In the genomic region with DNA sequence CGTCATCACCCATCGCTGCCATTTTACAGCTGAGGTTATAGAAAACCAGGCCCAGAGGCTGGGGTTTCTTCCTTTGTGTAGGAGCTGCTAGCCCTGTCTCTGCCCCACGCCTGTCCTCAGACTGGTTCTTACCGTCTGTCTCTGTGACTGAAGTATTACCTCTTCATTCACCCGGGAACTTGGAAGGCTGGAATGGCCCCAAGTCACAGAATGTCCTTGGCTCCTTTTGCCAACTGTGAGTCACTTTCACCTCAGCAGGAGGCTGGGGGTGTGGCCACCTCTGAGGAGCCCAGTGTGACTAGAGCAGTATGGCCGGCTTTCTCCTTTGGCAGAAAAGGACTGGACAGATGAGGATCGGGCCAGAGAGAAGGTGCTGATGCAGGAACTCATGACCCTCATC, we compare ENCODE assay signal across 9 mouse cellular contexts. TPM values are rescaled to one million over a fixed set of nuclear protein-coding genes. Genes with fewer than 3 reads are reported as not detected.
DNase-seq lines count a peak whose midpoint lies in the region; ATAC-seq and TF ChIP-seq lines count a peak whose summit lies in the region.
"Had no signal": no experiment of that assay in that cellular context is flagged by ENCODE, and none has a peak within 500 bp of the region (broad histone marks: within the 10 kb centered on the region; RNA-seq: fewer than 3 reads in every experiment).

No protein-coding gene starts in this region.

- H3K4me1 ChIP-seq in forebrain, postnatal 0 days (ENCODE audit: insufficient read depth): no peaks in the 10 kb centered on the region

- DNase-seq in 3134 (ENCODE audit: extremely low read depth, insufficient read length, low spot score) (peak; percentile 81), ZHBTc4 (ENCODE audit: low read depth, low spot score) (peak; percentile 65)
- DNase-seq in fibroblast of lung, adult 2 months (ENCODE audit: low read depth): peak; percentile 86
- peak; percentile 92 to 96 for DNase-seq in kidney, postnatal 36 days
- DNase-seq in B cell, adult 2 months: no peak
- DNase-seq in forebrain, postnatal 0 days: no peak
- DNase-seq in spleen, postnatal 14 days (ENCODE audit: low spot score in 2 of 2): no peak

- H3K4me2 ChIP-seq in forebrain, postnatal 0 days (ENCODE audit: low read depth): no peak overlapping the region

- no peak overlapping the region for H3K9ac ChIP-seq in forebrain, postnatal 0 days

- TF ChIP-seq CTCF in forebrain, postnatal 0 days (IDR thresholded peaks at IDR 0.05; ENCODE audit: low read depth): no peak

- no peaks in the 10 kb centered on the region for H3K27me3 ChIP-seq in forebrain, postnatal 0 days (ENCODE audit: insufficient read depth, low read length)

- no peak for ATAC-seq in forebrain, postnatal 0 days
- no peak for ATAC-seq in megakaryocyte progenitor cell, adult 5-6 weeks (replicated peaks; ENCODE audit: poor library complexity)

- no peak overlapping the region for H3K27ac ChIP-seq in forebrain, postnatal 0 days (ENCODE audit: low read depth, low read length)

- WGBS in forebrain, postnatal 0 days: 66% methylated on average over 7 of the region's 7 CpGs

- peaks cover 64% of the 10 kb centered on the region for H3K36me3 ChIP-seq in forebrain, postnatal 0 days (ENCODE audit: insufficient read depth)

- no peak overlapping the region for H3K4me3 ChIP-seq in forebrain, postnatal 0 days (ENCODE audit: low read depth, low read length)

- no peaks in the 10 kb centered on the region for H3K9me3 ChIP-seq in forebrain, postnatal 0 days (ENCODE audit: low read length)

RNA-seq across cellular contexts. Expression of gene Polr2f, which starts 9.4 kb away (rescaled TPM):
- total RNA-seq in forebrain, postnatal 0 days (2014; rRNA removed): 48.6 and 111 TPM in 2 replicates
- 362 and 414 TPM in 2 replicates for polyA plus RNA-seq in forebrain, postnatal 0 days (2015; fragmentation: Nextera tagmentation; extraction: Ambion mirVana)
- total RNA-seq in megakaryocyte progenitor cell, adult 5-6 weeks (2015): 76.7 and 114 TPM in 2 replicates
- total RNA-seq in megakaryocyte progenitor cell, adult 5-6 weeks (2017): 88.6 and 104 TPM in 2 replicates

RNA-seq across cellular contexts. Expression of gene 1700088E04Rik, which starts 9.6 kb away (rescaled TPM):
- 11.8 and 15.2 TPM in 2 replicates for total RNA-seq in forebrain, postnatal 0 days (2014; rRNA removed)
- polyA plus RNA-seq in forebrain, postnatal 0 days (2015; fragmentation: Nextera tagmentation; extraction: Ambion mirVana): 19.3 and 23.7 TPM in 2 replicates
- total RNA-seq in megakaryocyte progenitor cell, adult 5-6 weeks (2015): 0.99 TPM in 1 of 2 replicates, not detected in the other
- not detected in 2 replicates for total RNA-seq in megakaryocyte progenitor cell, adult 5-6 weeks (2017)

RNA-seq across cellular contexts. Expression of gene Micall1, which starts 22.7 kb away (rescaled TPM):
- total RNA-seq in forebrain, postnatal 0 days (2014; rRNA removed): 23.8 and 29.1 TPM in 2 replicates
- 7.2 and 8.0 TPM in 2 replicates for polyA plus RNA-seq in forebrain, postnatal 0 days (2015; fragmentation: Nextera tagmentation; extraction: Ambion mirVana)
- total RNA-seq in megakaryocyte progenitor cell, adult 5-6 weeks (2015): 4.8 and 5.6 TPM in 2 replicates
- total RNA-seq in megakaryocyte progenitor cell, adult 5-6 weeks (2017): 3.6 and 5.5 TPM in 2 replicates

RNA-seq across cellular contexts. Expression of gene Sox10, which starts 33.6 kb away (rescaled TPM):
- total RNA-seq in forebrain, postnatal 0 days (2014; rRNA removed): 7.4 and 8.3 TPM in 2 replicates
- polyA plus RNA-seq in forebrain, postnatal 0 days (2015; fragmentation: Nextera tagmentation; extraction: Ambion mirVana): 4.8 and 6.3 TPM in 2 replicates
- total RNA-seq in megakaryocyte progenitor cell, adult 5-6 weeks (2015): not detected in 2 replicates
- not detected in 2 replicates for total RNA-seq in megakaryocyte progenitor cell, adult 5-6 weeks (2017)
- total RNA-seq: hematopoietic stem cell, adult 5-6 weeks had no signal

RNA-seq across cellular contexts. Expression of gene Eif3l, which starts 56.5 kb away (rescaled TPM):
- 213 and 218 TPM in 2 replicates for total RNA-seq in forebrain, postnatal 0 days (2014; rRNA removed)
- polyA plus RNA-seq in forebrain, postnatal 0 days (2015; fragmentation: Nextera tagmentation; extraction: Ambion mirVana): 179 and 191 TPM in 2 replicates
- 192 and 203 TPM in 2 replicates for total RNA-seq in megakaryocyte progenitor cell, adult 5-6 weeks (2015)
- 259 and 271 TPM in 2 replicates for total RNA-seq in megakaryocyte progenitor cell, adult 5-6 weeks (2017)

Comparison
In these comparisons a context has a peak if more than half of its experiments do, and no peak if none do; other contexts are left out.
1. DNase-seq: peak in 3134 (single experiment), ZHBTc4 (single experiment), fibroblast of lung, adult 2 months (single experiment) and kidney, postnatal 36 days (2 of 2); none in B cell, adult 2 months (0 of 2), forebrain, postnatal 0 days (single experiment) and spleen, postnatal 14 days (0 of 2).